Mouse (Mus musculus) neural tube, postnatal 0 days (tissue): ENCODE measurements around the gene Olfr536. TPM values are rescaled to one million over a fixed set of nuclear protein-coding genes. Genes with fewer than 3 reads are reported as not detected.

Experiments
- polyA plus RNA-seq: library from polyadenylated mRNA; unstranded; fragments of >200 nt; fragmentation: Nextera tagmentation; extraction: Ambion mirVana; gene quantifications from 2 replicates; pipeline ENCODE4 v1.2.1, GENCODE M21; 2015

The Olfr536 gene
- polyA plus RNA-seq = not detected in 2 replicates

GRCm38 (mm10) chr7:140507346-140508021, at the start of gene Olfr536:
Gene Olfr536 (minus strand): TSS chr7:140507396.

GRCm38 (mm10) chr7:140483916-140484315, 23.3 kb downstream of the Olfr536 start, which contains the start of gene Olfr535:
Gene Olfr535 (plus strand): TSS chr7:140484216.

GRCm38 (mm10) chr7:140463070-140463469, 44.1 kb downstream of the Olfr536 start, which contains the start of gene Olfr533:
Gene Olfr533 (plus strand): TSS chr7:140463370.

Other genes with a start within 250 kb of the Olfr536 start
- gene Olfr525, start 186.5 kb downstream of the Olfr536 start, polyA plus RNA-seq = not detected in 2 replicates
- gene Olfr527, start 173.4 kb downstream of the Olfr536 start, polyA plus RNA-seq = not detected in 2 replicates
- gene Olfr60, start 145.7 kb downstream of the Olfr536 start, polyA plus RNA-seq = not detected in 2 replicates
- not detected in 2 replicates for gene Olfr530, start 131.1 kb downstream of the Olfr536 start, polyA plus RNA-seq
- not detected in 2 replicates for gene Olfr531, start 104.5 kb downstream of the Olfr536 start, polyA plus RNA-seq
- gene Olfr532, start 85.8 kb downstream of the Olfr536 start, polyA plus RNA-seq = not detected in 2 replicates
- not detected in 2 replicates for gene Olfr533, start 44.0 kb downstream of the Olfr536 start, polyA plus RNA-seq
- gene Olfr535, start 23.2 kb downstream of the Olfr536 start, polyA plus RNA-seq = not detected in 2 replicates
- gene Olfr538, start 60.5 kb upstream of the Olfr536 start, polyA plus RNA-seq = not detected in 2 replicates
- gene Olfr46, start 93.9 kb upstream of the Olfr536 start, polyA plus RNA-seq = 0.01 TPM in 1 of 2 replicates, not detected in the other
- not detected in 2 replicates for gene Olfr61, start 121.6 kb upstream of the Olfr536 start, polyA plus RNA-seq
- not detected in 2 replicates for gene Olfr53, start 139.1 kb upstream of the Olfr536 start, polyA plus RNA-seq
- 0.04 TPM in 2 replicates for gene Olfr539, start 152.5 kb upstream of the Olfr536 start, polyA plus RNA-seq
- gene Olfr45, start 174.6 kb upstream of the Olfr536 start, polyA plus RNA-seq = not detected in 2 replicates
- not detected in 2 replicates for gene Olfr541, start 189.9 kb upstream of the Olfr536 start, polyA plus RNA-seq